Mouse (Mus musculus) urinary bladder, adult 18-20 months (tissue): ENCODE measurements at regions not wholly inside any gene's neighbourhood (a gene's known extent, or its start where the extent isn't known, plus 50 kb on each side); places are given as distances from the start of the nearest gene placed in this dataset.

Experiments used
- DNase-seq, 2 experiments: peaks; one replicate each; pipeline ENCODE4 v3.0.0; 2022; ENCODE audit warnings: low spot score in 2 of 2, mixed read lengths in 2 of 2

GRCm38 (mm10) chr7:66491501-66491900 lies 64.2 kb upstream of the Aldh1a3 start:
- DNase-seq, result no peak

DNA sequence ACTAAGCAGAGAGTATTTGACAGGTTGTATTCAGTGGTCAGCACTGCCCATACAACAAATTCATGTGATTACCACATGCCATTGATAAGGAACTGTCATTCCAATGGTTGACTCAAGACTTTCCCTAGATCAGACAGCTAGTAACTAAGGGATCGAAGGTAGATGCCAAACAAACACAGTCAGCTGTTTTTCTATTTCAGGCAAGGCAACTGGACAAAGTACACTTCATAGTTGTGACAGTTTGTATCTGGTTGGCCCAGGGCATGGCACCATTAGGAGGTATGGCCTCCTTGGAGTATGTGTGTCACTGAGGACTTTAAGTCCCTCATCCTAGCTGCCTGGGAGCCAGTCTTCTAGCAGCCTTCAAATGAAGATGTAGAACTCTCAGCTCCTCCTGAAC lies 62.8 kb upstream of the Aldh1a3 start:
- DNase-seq, result no peak

- DNase-seq, result no peak
Measured at GRCm38 (mm10) chr7:66487751-66488150, 60.4 kb upstream of the Aldh1a3 start.

GRCm38 (mm10) chr7:66480446-66480845 lies 53.1 kb upstream of the Aldh1a3 start:
- DNase-seq, result no peak

GRCm38 (mm10) chr7:66479321-66479720 lies 52.0 kb upstream of the Aldh1a3 start:
- DNase-seq, result no peak

DNA sequence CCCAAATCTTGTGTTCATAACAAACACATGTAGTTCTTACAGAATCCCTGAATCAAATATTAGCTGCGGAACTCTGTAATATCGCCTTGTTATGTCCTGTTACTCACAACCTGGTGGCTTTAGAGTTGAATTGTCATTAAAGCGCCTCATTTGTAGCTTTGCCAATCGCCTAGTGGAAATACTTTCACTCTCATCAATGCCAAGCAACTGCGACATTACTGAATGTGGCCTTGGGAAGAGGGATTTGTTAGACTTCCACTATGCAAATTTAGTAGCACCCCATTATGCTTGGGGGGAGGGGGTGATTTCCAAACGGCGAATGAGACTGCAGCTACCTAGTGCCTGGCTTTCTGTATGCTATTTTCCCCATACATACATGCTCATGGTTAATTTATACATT lies 50.8 kb upstream of the Aldh1a3 start:
- no peak for DNase-seq

DNA sequence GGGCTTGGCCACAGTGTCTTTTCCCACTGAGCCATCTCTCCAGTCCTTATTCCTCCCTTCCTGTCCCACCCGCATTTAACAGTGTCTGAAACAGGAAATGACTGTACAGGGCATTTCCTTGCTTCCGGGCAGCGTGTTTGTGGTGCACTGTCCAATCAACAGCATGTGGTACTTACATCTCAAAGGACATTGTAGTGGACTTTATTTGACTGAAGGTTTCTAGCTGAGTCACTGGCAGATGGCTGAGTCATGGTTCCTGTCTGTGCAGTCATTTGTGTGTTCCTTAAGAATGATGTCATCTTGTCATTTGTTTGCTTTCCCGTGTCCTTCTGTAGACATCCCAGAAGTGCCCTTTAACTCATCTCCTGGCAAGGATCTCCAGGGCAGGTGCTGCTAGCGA lies 50.2 kb upstream of the Aldh1a3 start:
- no peak for DNase-seq
